Mouse (Mus musculus): ENCODE results near the gene Hsd3b6. TPM values are rescaled to one million over a fixed set of nuclear protein-coding genes. Genes with fewer than 3 reads are reported as not detected.

The Hsd3b6 gene
- total RNA-seq, 2 experiments from 2014 or later, result 37.2 to 39.7 TPM

Other genes starting within 250 kb of the Hsd3b6 start
- under 1 TPM; 0.57 to 0.67 TPM for gene Gm10681, start 225.6 kb downstream of the Hsd3b6 start, total RNA-seq (2021)
- gene Hsd3b5, start 184.2 kb downstream of the Hsd3b6 start, total RNA-seq (2021), result 1 to 10 TPM; 5.0 to 7.9 TPM
- 1 to 10 TPM; 1.5 to 2.2 TPM for gene Hsd3b2, start 89.9 kb downstream of the Hsd3b6 start, total RNA-seq (2021)
- 10 to 100 TPM; 18.4 to 31.6 TPM for gene Hsd3b3, start 51.3 kb downstream of the Hsd3b6 start, total RNA-seq (2021)
- 1,000 to 10,000 TPM; 4,410 to 4,611 TPM for gene Hsd3b1, start 45.4 kb upstream of the Hsd3b6 start, total RNA-seq (2021)
- 100 to 1,000 TPM; 106 to 158 TPM for gene Hao2, start 78.8 kb upstream of the Hsd3b6 start, total RNA-seq (2021)

Measured in adrenal gland, postnatal 10 days (tissue).